ENCODE assay signal across 8 mouse cellular contexts in the genomic region with DNA sequence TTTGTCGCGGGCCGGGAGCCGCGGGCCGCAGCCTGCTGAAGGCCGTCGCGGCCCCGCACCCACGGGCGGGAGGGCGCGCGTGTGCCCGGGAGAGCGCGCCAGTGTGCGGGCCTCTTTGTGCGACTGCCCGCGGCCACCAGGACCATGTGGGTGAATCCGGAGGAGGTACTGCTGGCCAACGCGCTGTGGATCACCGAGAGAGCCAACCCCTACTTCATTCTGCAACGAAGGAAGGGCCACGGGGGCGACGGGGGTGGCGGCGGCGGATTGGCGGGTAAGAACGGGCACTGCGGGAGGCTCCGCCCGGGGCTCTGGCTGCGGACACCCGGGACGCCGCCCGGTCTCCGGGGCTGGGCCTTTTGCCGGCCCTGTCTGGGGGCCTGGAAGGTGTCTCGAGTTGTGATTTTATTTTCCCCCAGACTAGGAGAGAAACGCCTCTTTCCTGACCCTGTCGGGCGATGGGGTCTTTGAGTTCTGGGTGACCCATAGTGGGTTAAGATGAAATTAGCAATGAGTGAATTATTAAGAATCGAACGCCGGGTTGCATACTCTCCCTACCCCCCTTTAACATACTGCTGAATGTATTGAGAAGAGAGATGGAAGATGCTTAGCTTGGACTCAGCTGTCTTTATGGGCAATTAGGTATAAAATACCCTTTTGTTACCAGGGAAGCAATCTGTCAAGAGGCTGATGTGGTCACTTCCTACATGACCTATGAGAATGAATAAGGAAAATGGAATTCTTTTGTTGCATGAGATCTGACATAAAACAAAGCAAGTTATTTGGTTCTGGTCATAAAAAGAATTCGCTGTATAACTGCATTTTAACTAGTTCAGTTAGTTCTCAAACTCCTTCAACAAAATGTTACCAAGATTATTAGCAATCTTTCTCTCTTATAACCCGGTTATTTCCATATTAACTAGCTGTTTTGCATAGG. TPM values are rescaled to one million over a fixed set of nuclear protein-coding genes. Genes with fewer than 3 reads are reported as not detected.
DNase-seq lines count a peak whose midpoint lies in the region; ATAC-seq and TF ChIP-seq lines count a peak whose summit lies in the region.

A gene (minus strand): TSS at position 240 of the 937 bp plus-strand sequence.

- H3K9ac ChIP-seq in hindbrain, embryonic 16.5 days (ENCODE audit: low read depth, low read length), result peak within 1 kb of the TSS; percentile 97

- DNase-seq in adrenal gland, postnatal 36 days, result peak; percentile 70 to 74
- peak; percentile 27 for DNase-seq in gastrocnemius, postnatal 25 days
- DNase-seq in left cerebral cortex, adult 2 months (ENCODE audit: extremely low spot score in 1 of 2, low spot score in 2 of 2), result peak; percentile 58 to 70
- DNase-seq in lung, postnatal 14 days, result peak; percentile 41
- DNase-seq in retina, embryonic 14.5 days (ENCODE audit: low spot score), result peak; percentile 57

- no peak for TF ChIP-seq CTCF in left cerebral cortex, adult 2 months (IDR thresholded peaks at IDR 0.05)

- intact Hi-C loops in left cerebral cortex, adult 2 months (cut with DNase I), result loop anchor here (2.0 to 5.0 kb wide), 3 partner anchors 39 to 86 kb away; no protein-coding TSS in a partner anchor

- ATAC-seq in common myeloid progenitor, adult 5-6 weeks (replicated peaks; ENCODE audit: low read depth, poor library complexity, severe bottlenecking), result peak; percentile 42
- peak; percentile 73 for ATAC-seq in hindbrain, embryonic 16.5 days
- no peak; the same call in 1 of the 2 replicates for ATAC-seq in megakaryocyte-erythroid progenitor cell, adult 5-6 weeks (replicated peaks; ENCODE audit: low FRiP score, low TSS enrichment, poor library complexity, severe bottlenecking)

- peak within 1 kb of the TSS; percentile 60 for H3K4me2 ChIP-seq in hindbrain, embryonic 16.5 days (ENCODE audit: low read length)

- 2% methylated on average over 46 of the region's 54 CpGs for WGBS in hindbrain, embryonic 16.5 days

- H3K9me3 ChIP-seq in hindbrain, embryonic 16.5 days (ENCODE audit: control insufficient read depth, low read length), result no peaks in the 10 kb centered on the region

- H3K36me3 ChIP-seq in hindbrain, embryonic 16.5 days (ENCODE audit: control insufficient read depth, insufficient read depth, low read length), result no peaks in the 10 kb centered on the region

- peak within 1 kb of the TSS; percentile 69 for H3K4me3 ChIP-seq in hindbrain, embryonic 16.5 days (ENCODE audit: low read length)
- H3K4me3 ChIP-seq in left cerebral cortex, adult 2 months, result peak within 1 kb of the TSS; percentile 76

- H3K4me1 ChIP-seq in hindbrain, embryonic 16.5 days (ENCODE audit: control insufficient read depth, insufficient read depth, low read depth, low read length), result peaks cover 14% of the 10 kb centered on the region

- no peaks in the 10 kb centered on the region for H3K27me3 ChIP-seq in hindbrain, embryonic 16.5 days (replicated peaks; ENCODE audit: control insufficient read depth, insufficient read depth, low read length)

- peak within 1 kb of the TSS; percentile 89 for H3K27ac ChIP-seq in hindbrain, embryonic 16.5 days (ENCODE audit: low read depth, low read length)
- peak within 1 kb of the TSS; percentile 98 for H3K27ac ChIP-seq in left cerebral cortex, adult 2 months

RNA-seq across cellular contexts. Expression of the gene that starts here (rescaled TPM):
- under 1 TPM; 0.36 to 0.43 TPM for total RNA-seq in adrenal gland, postnatal 36 days (2021)
- total RNA-seq in common myeloid progenitor, adult 5-6 weeks (2017), result not detected in 2 replicates
- total RNA-seq in gastrocnemius, postnatal 25 days (2021), result not detected
- polyA plus RNA-seq in hindbrain, embryonic 16.5 days (2015; fragmentation: Nextera tagmentation; extraction: Ambion mirVana), result 6.9 and 7.2 TPM in 2 replicates
- total RNA-seq in left cerebral cortex, adult 2 months (2021), result 1 to 10 TPM; 1.5 to 1.8 TPM
- total RNA-seq in megakaryocyte-erythroid progenitor cell, adult 5-6 weeks (2014; fragmentation: Nextera tagmentation), result not detected in 2 replicates
- not detected in 2 replicates for total RNA-seq in megakaryocyte-erythroid progenitor cell, adult 5-6 weeks (2017)

Comparison
In these comparisons a context has a peak if more than half of its experiments do, and no peak if none do; other contexts are left out.
1. Peak in DNase-seq in adrenal gland, postnatal 36 days; RNA of the gene not detected or under 1 TPM.
2. Peak in ATAC-seq in common myeloid progenitor, adult 5-6 weeks; RNA of the gene not detected or under 1 TPM.
3. Peak in DNase-seq in gastrocnemius, postnatal 25 days; RNA of the gene not detected or under 1 TPM.